Mouse (Mus musculus): Measurements from ENCODE around the gene Dtx3l.
"Not testable (repeated sequence)": the region's sequence is repeated elsewhere in the genome, so short reads cannot be mapped to it uniquely, and the experiment has no call there.

Gene Dtx3l

GRCm38 (mm10) chr16:35938211-35939151, at the start of gene Dtx3l, which contains the start of gene Parp9:
Dtx3l (minus strand) TSS chr16:35939151.
Parp9 (plus strand) TSS chr16:35938470.
- peak in 1 of 2 experiments; percentile 26 for DNase-seq (ENCODE audit: low spot score in 2 of 2)

- DNase-seq (ENCODE audit: low spot score in 2 of 2) = no peak
Measured at GRCm38 (mm10) chr16:35987930-35988329, 49.0 kb upstream of the Dtx3l start.

GRCm38 (mm10) chr16:35984471-35984870, 45.5 kb upstream of the Dtx3l start:
- DNase-seq (ENCODE audit: low spot score in 2 of 2) = no peak

GRCm38 (mm10) chr16:35983517-35984101, 44.7 kb upstream of the Dtx3l start:
- peak; percentile 26 to 63 for DNase-seq (ENCODE audit: low spot score in 2 of 2)

- DNase-seq (ENCODE audit: low spot score in 2 of 2) = peak; percentile 79 to 90
Measured at GRCm38 (mm10) chr16:35982902-35983516, 44.1 kb upstream of the Dtx3l start.

- no peak for DNase-seq (ENCODE audit: low spot score in 2 of 2)
Measured at GRCm38 (mm10) chr16:35982506-35982901, 43.6 kb upstream of the Dtx3l start.

GRCm38 (mm10) chr16:35981363-35981821, 42.4 kb upstream of the Dtx3l start:
- peak; percentile 100 for DNase-seq (ENCODE audit: low spot score in 2 of 2)

GRCm38 (mm10) chr16:35978450-35978849, 39.5 kb upstream of the Dtx3l start, which contains the start of gene Kpna1:
Kpna1 (plus strand) TSS chr16:35978750.
- not testable (repeated sequence) for DNase-seq (ENCODE audit: low spot score in 2 of 2)

- DNase-seq (ENCODE audit: low spot score in 2 of 2) = no peak
Measured at GRCm38 (mm10) chr16:35974021-35974420, 35.1 kb upstream of the Dtx3l start.

GRCm38 (mm10) chr16:35968149-35968548, 29.2 kb upstream of the Dtx3l start:
- no peak for DNase-seq (ENCODE audit: low spot score in 2 of 2)

GRCm38 (mm10) chr16:35967319-35967718, 28.4 kb upstream of the Dtx3l start:
- DNase-seq (ENCODE audit: low spot score in 2 of 2) = no peak

- no peak for DNase-seq (ENCODE audit: low spot score in 2 of 2)
Measured at GRCm38 (mm10) chr16:35966411-35967115, 27.6 kb upstream of the Dtx3l start.

- DNase-seq (ENCODE audit: low spot score in 2 of 2) = not testable (repeated sequence)
Measured at GRCm38 (mm10) chr16:35965991-35966390, 27.0 kb upstream of the Dtx3l start.

- DNase-seq (ENCODE audit: low spot score in 2 of 2) = no peak
Measured at GRCm38 (mm10) chr16:35952628-35953130, 13.7 kb upstream of the Dtx3l start.

GRCm38 (mm10) chr16:35951216-35951615, 12.3 kb upstream of the Dtx3l start:
- DNase-seq (ENCODE audit: low spot score in 2 of 2) = no peak

GRCm38 (mm10) chr16:35949264-35949663, 10.3 kb upstream of the Dtx3l start:
- DNase-seq (ENCODE audit: low spot score in 2 of 2) = no peak

- peak in 1 of 2 experiments; percentile 16 for DNase-seq (ENCODE audit: low spot score in 2 of 2)
Measured at GRCm38 (mm10) chr16:35941382-35941781, 2.4 kb upstream of the Dtx3l start.

GRCm38 (mm10) chr16:35939690-35940089, 739 bp upstream of the Dtx3l start:
- peak; percentile 51 to 73 for DNase-seq (ENCODE audit: low spot score in 2 of 2)

- DNase-seq (ENCODE audit: low spot score in 2 of 2) = no peak
Measured at GRCm38 (mm10) chr16:35939261-35939660, 310 bp upstream of the Dtx3l start.

GRCm38 (mm10) chr16:35933181-35933580, 5.8 kb downstream of the Dtx3l start:
- DNase-seq (ENCODE audit: low spot score in 2 of 2) = no peak

Measured in cerebellum, postnatal 4 days (tissue).